Mouse (Mus musculus) neutrophil, adult 59 days (primary cell): ENCODE measurements around the gene Slc16a7. TPM values are rescaled to one million over a fixed set of nuclear protein-coding genes. Genes with fewer than 3 reads are reported as not detected.

ENCODE experiments used
- total RNA-seq, 2 experiments: library from RNA; stranded (reverse); gene quantifications; 1 replicate in 1 of 2; 2 replicates in 1 of 2; pipeline ENCODE4 v1.2.4; 2023

Slc16a7 gene
- 10 to 100 TPM; 14.4 to 16.3 TPM for total RNA-seq

DNA sequence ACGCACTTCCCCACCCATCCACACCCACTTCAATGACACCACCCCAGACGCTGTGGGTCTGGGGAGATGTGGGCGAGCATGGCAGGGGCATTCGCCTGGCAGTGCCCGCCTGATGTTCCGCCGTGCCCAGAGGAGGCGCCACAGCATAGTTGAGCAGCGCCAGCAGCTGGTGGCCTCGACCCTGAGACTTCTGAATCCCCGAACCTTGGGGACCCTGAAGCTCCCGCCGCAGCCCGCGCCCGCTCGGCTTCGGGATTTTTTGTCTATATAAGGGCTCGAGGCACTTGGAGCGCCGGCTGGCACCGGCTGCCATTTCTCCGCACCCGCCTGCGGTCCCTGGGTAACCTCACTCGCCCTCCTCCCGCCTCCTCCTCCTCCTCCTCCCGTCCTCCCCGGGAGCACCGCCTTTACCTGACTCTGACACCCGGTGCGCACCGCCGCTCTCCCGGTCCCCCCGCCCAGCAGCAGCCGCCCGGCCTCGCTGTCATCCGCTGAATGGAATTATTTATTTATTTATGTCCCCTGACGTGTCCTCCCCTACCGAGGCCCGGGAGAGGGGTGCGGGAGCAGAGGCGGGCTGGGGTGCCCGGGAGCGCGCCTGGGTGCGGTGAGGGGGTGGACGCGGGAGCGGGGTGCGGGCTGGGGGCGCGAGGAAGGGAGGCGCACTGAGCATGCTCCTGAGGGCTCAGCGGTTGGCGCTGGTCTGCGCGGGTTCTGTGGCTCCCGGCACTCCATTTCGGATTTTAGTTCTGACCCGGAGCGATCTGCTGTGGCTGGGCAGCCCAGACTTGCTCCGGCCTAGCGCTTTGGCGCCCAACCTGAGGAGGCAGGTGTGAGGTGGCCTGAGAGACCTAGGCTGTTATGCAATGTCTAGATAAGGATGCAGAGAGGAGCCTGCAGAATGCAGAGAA, at the start of gene Slc16a7:
Gene Slc16a7, minus strand, starts transcription at position 590 of the 911 bp plus-strand sequence.

